7 mouse cellular contexts compared by ENCODE assay signal in the genomic region with DNA sequence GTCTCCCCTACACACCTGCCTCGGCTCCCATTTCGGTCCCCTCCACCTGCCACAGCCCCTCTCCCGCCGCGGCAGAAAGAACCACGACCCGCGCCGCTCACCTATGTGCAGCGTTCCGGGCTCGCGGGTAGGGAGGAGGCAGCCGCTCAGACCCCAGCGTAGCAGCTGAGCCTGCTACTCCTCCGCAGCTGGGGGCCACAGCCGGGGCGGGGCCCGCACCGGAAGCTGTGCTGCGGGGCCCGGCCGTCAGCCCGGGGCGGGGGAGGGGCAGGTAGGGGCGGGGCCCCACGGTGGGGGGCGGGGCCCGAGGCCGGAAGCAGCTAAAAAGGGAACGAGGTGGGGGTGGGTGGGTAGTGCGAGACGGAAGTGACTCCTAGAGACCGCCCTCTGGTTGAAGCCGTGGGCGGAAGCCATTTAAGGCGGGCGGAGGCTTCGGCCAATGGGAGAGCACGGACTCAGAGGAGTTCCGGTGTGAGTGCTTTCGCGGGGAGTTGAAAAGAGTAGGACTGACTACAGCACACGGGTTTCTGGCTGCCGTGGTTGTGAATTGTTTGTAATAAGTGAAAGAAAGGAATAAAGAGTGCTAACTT. TPM values are rescaled to one million over a fixed set of nuclear protein-coding genes. Genes with fewer than 3 reads are reported as not detected.
DNase-seq lines count a peak whose midpoint lies in the region; ATAC-seq lines count a peak whose summit lies in the region.

A gene (minus strand): TSS at position 213 of the 590 bp plus-strand sequence.

- DNase-seq in adrenal gland, postnatal 10 days: peak; percentile 92
- DNase-seq in embryonic facial prominence, embryonic 10.5 days (ENCODE audit: low spot score): peak; percentile 97
- DNase-seq in kidney, adult 11 months: peak; percentile 93
- peak; percentile 95 for DNase-seq in limb, embryonic 10.5 days (ENCODE audit: low spot score)
- peak; percentile 77 for DNase-seq in spleen, adult 12 weeks (ENCODE audit: low spot score)

- H3K4me3 ChIP-seq in embryonic facial prominence, embryonic 10.5 days: peak within 1 kb of the TSS; percentile 91
- peak within 1 kb of the TSS; percentile 72 for H3K4me3 ChIP-seq in limb, embryonic 10.5 days
- H3K4me3 ChIP-seq in midbrain, embryonic 13.5 days (replicated peaks): peak within 1 kb of the TSS; percentile 87

- H3K4me1 ChIP-seq in embryonic facial prominence, embryonic 10.5 days: peaks cover 46% of the 10 kb centered on the region
- H3K4me1 ChIP-seq in limb, embryonic 10.5 days: peaks cover 45% of the 10 kb centered on the region
- peaks cover 46% of the 10 kb centered on the region for H3K4me1 ChIP-seq in midbrain, embryonic 13.5 days (replicated peaks)

- no peaks in the 10 kb centered on the region; the same call in 1 of the 2 replicates for H3K27me3 ChIP-seq in embryonic facial prominence, embryonic 10.5 days (replicated peaks; ENCODE audit: low read depth, poor library complexity, severe bottlenecking)
- H3K27me3 ChIP-seq in limb, embryonic 10.5 days (ENCODE audit: low read depth, poor library complexity, severe bottlenecking): no peaks in the 10 kb centered on the region
- 0 out of 2 replicates have a peak, but pooled peaks cover 7% of the 10 kb centered on the region for H3K27me3 ChIP-seq in midbrain, embryonic 13.5 days

- no peaks in the 10 kb centered on the region for H3K9me3 ChIP-seq in embryonic facial prominence, embryonic 10.5 days
- H3K9me3 ChIP-seq in limb, embryonic 10.5 days (replicated peaks): no peaks in the 10 kb centered on the region
- H3K9me3 ChIP-seq in midbrain, embryonic 13.5 days: no peaks in the 10 kb centered on the region

- ATAC-seq in granulocyte monocyte progenitor cell, adult 5-6 weeks (replicated peaks; ENCODE audit: poor library complexity, severe bottlenecking): peak; percentile 98
- ATAC-seq in midbrain, embryonic 13.5 days: peak; percentile 100

- H3K36me3 ChIP-seq in embryonic facial prominence, embryonic 10.5 days (replicated peaks): peaks cover 12% of the 10 kb centered on the region
- H3K36me3 ChIP-seq in limb, embryonic 10.5 days: peaks cover 21% of the 10 kb centered on the region
- peaks cover 8% of the 10 kb centered on the region for H3K36me3 ChIP-seq in midbrain, embryonic 13.5 days

- peak within 1 kb of the TSS; percentile 78 for H3K4me2 ChIP-seq in midbrain, embryonic 13.5 days (replicated peaks)

- 1% methylated on average over 44 of the region's 45 CpGs for WGBS in embryonic facial prominence, embryonic 10.5 days
- WGBS in limb, embryonic 10.5 days: under 1% methylated on average over 45 of the region's 45 CpGs
- WGBS in midbrain, embryonic 13.5 days: 1% methylated on average over 44 of the region's 45 CpGs

- peak within 1 kb of the TSS; percentile 88 for H3K9ac ChIP-seq in midbrain, embryonic 13.5 days (replicated peaks)

- peak within 1 kb of the TSS; percentile 91 for H3K27ac ChIP-seq in embryonic facial prominence, embryonic 10.5 days (replicated peaks)
- H3K27ac ChIP-seq in limb, embryonic 10.5 days: peak within 1 kb of the TSS; percentile 86
- peak within 1 kb of the TSS; percentile 82 for H3K27ac ChIP-seq in midbrain, embryonic 13.5 days

RNA-seq across cellular contexts. Expression of the gene that starts here (rescaled TPM):
- 1 to 10 TPM; 3.3 to 4.4 TPM for total RNA-seq in adrenal gland, postnatal 10 days (2021)
- polyA plus RNA-seq in embryonic facial prominence, embryonic 10.5 days (2016; fragmentation: Nextera tagmentation; extraction: Ambion mirVana): 51.0 and 64.3 TPM in 2 replicates
- 2.0 and 3.6 TPM in 2 replicates for total RNA-seq in granulocyte monocyte progenitor cell, adult 5-6 weeks (2014; fragmentation: Nextera tagmentation)
- total RNA-seq in granulocyte monocyte progenitor cell, adult 5-6 weeks (2017): 0.99 and 1.3 TPM in 2 replicates
- polyA plus RNA-seq in limb, embryonic 10.5 days (2016; fragmentation: Nextera tagmentation; extraction: Ambion mirVana): 56.8 and 62.9 TPM in 2 replicates
- 15.1 and 18.0 TPM in 2 replicates for polyA plus RNA-seq in midbrain, embryonic 13.5 days (2015; fragmentation: Nextera tagmentation; extraction: Ambion mirVana)

Comparison
In these comparisons a context has a peak if more than half of its experiments do, and no peak if none do; other contexts are left out.
1. Peak in every context shown above with its lines: DNase-seq, ATAC-seq, H3K4me3 ChIP-seq and H3K27ac ChIP-seq.